Mouse (Mus musculus) cerebellum, adult 2 months (tissue): Measurements from ENCODE around the gene Ccdc6. TPM values are rescaled to one million over a fixed set of nuclear protein-coding genes. Genes with fewer than 3 reads are reported as not detected.
A peak's percentile ranks its signal among the peaks of the same experiment; 100 is the strongest.

ENCODE experiments used
- DNase-seq, 2 experiments: peaks; one replicate each; pipeline ENCODE4 v3.0.0; 2021
- H3K27ac ChIP-seq: fragments of 200-500 bp; 2 replicates; pipeline ENCODE4 v1.5.1; 2012; ENCODE audit warnings: low read length, control low read depth, inconsistent platforms; ENCODE audit not compliant: insufficient read depth
- H3K27me3 ChIP-seq: fragments of 200-500 bp; 2 replicates; pipeline ENCODE4 v1.6.1; 2012; ENCODE audit warnings: inconsistent platforms, mild to moderate bottlenecking, low read length, moderate library complexity; ENCODE audit not compliant: control insufficient read depth, insufficient read depth
- H3K4me1 ChIP-seq: fragments of 200-500 bp; 2 replicates; pipeline ENCODE4 v1.6.1; 2011; ENCODE audit warnings: low read length; ENCODE audit not compliant: control insufficient read depth, insufficient read depth
- H3K4me3 ChIP-seq: fragments of 200-500 bp; replicated peaks from 2 replicates; pipeline ENCODE3; 2011; ENCODE audit warnings: mild to moderate bottlenecking, low read depth, low read length, control low read depth; ENCODE audit not compliant: insufficient read depth
- CTCF ChIP-seq: fragments of 200-500 bp; IDR thresholded peaks from 2 replicates; pipeline ENCODE4 v1.5.1; 2011; ENCODE audit warnings: low read depth, mild to moderate bottlenecking, control low read depth, low read length, moderate library complexity, borderline replicate concordance; ENCODE audit not compliant: insufficient read depth
- POLR2A ChIP-seq: fragments of 200-500 bp; IDR thresholded peaks from 2 replicates; pipeline ENCODE4 v1.6.1; 2011; ENCODE audit warnings: low read length, control low read depth, borderline replicate concordance; ENCODE audit not compliant: insufficient read depth
- WGBS: fragments of 180-500 bp; shearing (Covaris S2); methylation state at CpG from one replicate; pipeline ENCODE4 v1.1.7; 2018; 5-methylcytosine and 5-hydroxymethylcytosine counted together
- polyA plus RNA-seq: library from polyadenylated mRNA; depleted of rRNA; stranded (reverse); fragments of >200 nt; gene quantifications from 2 replicates; pipeline ENCODE4 v1.2.3, GENCODE M21; 2012

The Ccdc6 gene
- polyA plus RNA-seq, 1 experiment, result 31.7 TPM

GRCm38 (mm10) chr10:70081564-70082175, 15.3 kb upstream of the Ccdc6 start:
- DNase-seq, result no peak
- no peaks in the 10 kb centered on the region for H3K27me3 ChIP-seq
- no peaks in the 10 kb centered on the region for H3K4me1 ChIP-seq
- no peak overlapping the region for H3K27ac ChIP-seq
- no peak for TF ChIP-seq CTCF
- TF ChIP-seq POLR2A, result no peak
- H3K4me3 ChIP-seq, result no peak overlapping the region
- WGBS, result 63% methylated on average over 19 of the region's 19 CpGs

- WGBS, result 81% methylated on average over 5 of the region's 5 CpGs
- H3K4me3 ChIP-seq, result no peak overlapping the region
- no peaks in the 10 kb centered on the region for H3K27me3 ChIP-seq
- no peak for TF ChIP-seq CTCF
- no peak for TF ChIP-seq POLR2A
- no peak for DNase-seq
- no peak overlapping the region for H3K27ac ChIP-seq
- H3K4me1 ChIP-seq, result no peaks in the 10 kb centered on the region
Observed at GRCm38 (mm10) chr10:70083241-70083640, 13.7 kb upstream of the Ccdc6 start.

DNA sequence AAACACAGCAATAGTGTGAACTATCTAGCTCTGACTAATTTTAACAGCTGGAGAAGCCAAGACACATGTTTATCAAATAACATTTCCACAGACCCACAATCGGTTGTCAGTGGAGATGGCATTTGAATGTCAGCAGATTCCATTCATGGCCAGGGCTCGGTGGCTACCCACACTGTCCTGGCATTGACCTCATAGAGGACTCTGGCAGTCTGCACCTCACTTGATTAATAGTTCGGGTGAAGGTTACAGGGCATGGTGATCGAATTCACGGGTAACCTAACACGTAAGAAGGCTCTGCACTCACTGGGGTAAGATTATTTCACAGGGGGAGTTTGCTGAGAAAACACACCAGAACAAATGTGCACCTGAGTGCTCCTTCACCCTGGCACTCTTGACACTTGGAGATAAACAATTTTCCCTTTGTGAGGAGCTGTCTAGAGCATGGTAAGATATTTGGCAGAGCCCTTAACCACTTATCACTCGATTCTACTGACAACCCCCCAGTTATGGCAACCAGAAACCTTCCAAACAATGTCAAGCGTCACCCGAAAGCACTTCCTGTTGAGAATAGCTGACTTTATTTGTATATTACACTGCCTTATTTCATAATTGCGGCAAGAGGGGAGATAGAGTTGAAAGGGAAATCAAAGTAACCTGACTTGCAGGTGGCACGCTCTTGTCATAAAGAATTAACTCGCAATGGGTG, 11.5 kb upstream of the Ccdc6 start:
- Histone ChIP-seq H3K4me1 (no peaks in the 10 kb centered on the region), H3K27me3 (no peaks in the 10 kb centered on the region), H3K27ac (no peak overlapping the region), H3K4me3 (no peak overlapping the region)
- WGBS, result 80% methylated on average over 12 of the region's 12 CpGs
- TF ChIP-seq POLR2A (no peak), CTCF (no peak)
- DNase-seq, result no peak

- TF ChIP-seq CTCF (no peak), POLR2A (no peak)
- no peaks in the 10 kb centered on the region for H3K27me3 ChIP-seq
- no peaks in the 10 kb centered on the region for H3K4me1 ChIP-seq
- DNase-seq, result no peak
- H3K27ac ChIP-seq, result no peak overlapping the region
- no peak overlapping the region for H3K4me3 ChIP-seq
- 93% methylated on average over 5 of the region's 5 CpGs for WGBS
Observed at GRCm38 (mm10) chr10:70088788-70089187, 8.1 kb upstream of the Ccdc6 start.

GRCm38 (mm10) chr10:70091876-70092462, 5.0 kb upstream of the Ccdc6 start:
- DNase-seq, result no peak
- no peak overlapping the region for H3K4me3 ChIP-seq
- no peaks in the 10 kb centered on the region for H3K27me3 ChIP-seq
- H3K4me1 ChIP-seq, result no peaks in the 10 kb centered on the region; the same call in 1 of the 2 replicates
- WGBS, result 85% methylated on average over 4 of the region's 4 CpGs
- TF ChIP-seq POLR2A (no peak), CTCF (no peak)
- no peak overlapping the region for H3K27ac ChIP-seq

DNA sequence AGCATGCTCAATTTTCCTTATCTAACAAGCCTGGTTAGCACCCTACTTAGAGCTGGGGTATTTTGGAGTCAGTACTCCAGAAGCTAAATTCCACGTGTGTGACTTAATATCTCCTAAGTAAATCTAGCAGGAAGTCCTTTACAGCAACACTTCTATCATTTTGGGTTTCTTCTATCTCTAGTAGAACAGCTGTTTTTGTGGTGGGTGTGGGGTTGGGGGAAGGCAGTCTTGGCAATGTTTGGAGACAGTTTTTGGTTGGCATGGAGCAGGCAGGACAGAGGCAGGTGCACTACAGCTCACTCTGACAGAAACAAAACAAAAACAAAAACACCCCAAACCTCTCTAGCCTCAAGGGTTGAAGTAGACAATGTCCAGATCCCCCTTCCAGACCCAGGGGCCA, 3.1 kb upstream of the Ccdc6 start:
- no peaks in the 10 kb centered on the region for H3K27me3 ChIP-seq
- no peak overlapping the region for H3K27ac ChIP-seq
- WGBS, result 82% methylated on average over 1 of the region's 1 CpGs
- DNase-seq, result no peak
- no peaks in the 10 kb centered on the region; the same call in 1 of the 2 replicates for H3K4me1 ChIP-seq
- TF ChIP-seq CTCF (no peak), POLR2A (no peak)
- no peak overlapping the region for H3K4me3 ChIP-seq

- no peaks in the 10 kb centered on the region for H3K27me3 ChIP-seq
- TF ChIP-seq CTCF (no peak), POLR2A (no peak)
- peak overlapping the region; percentile 66 for H3K4me3 ChIP-seq
- peak in 1 of 2 experiments; percentile 33 for DNase-seq
- H3K27ac ChIP-seq, result no peak overlapping the region
- 1% methylated on average over 14 of the region's 14 CpGs for WGBS
- H3K4me1 ChIP-seq, result peaks cover 6% of the 10 kb centered on the region; the same call in 1 of the 2 replicates
Observed at GRCm38 (mm10) chr10:70095031-70095470, 1.9 kb upstream of the Ccdc6 start.

- TF ChIP-seq CTCF, result no peak
- TF ChIP-seq POLR2A, result no peak
- Histone ChIP-seq H3K27ac (no peak overlapping the region), H3K4me1 (peaks cover 6% of the 10 kb centered on the region; the same call in 1 of the 2 replicates), H3K27me3 (no peaks in the 10 kb centered on the region), H3K4me3 (no peak overlapping the region)
- 53% methylated on average over 13 of the region's 13 CpGs for WGBS
- no peak for DNase-seq
Observed at GRCm38 (mm10) chr10:70095506-70096270, 1.2 kb upstream of the Ccdc6 start.
